Mouse (Mus musculus) liver, adult 2 months (tissue): ENCODE results near the gene Fkbp11.

ENCODE experiments used
- CTCF ChIP-seq: fragments of 200-500 bp; IDR thresholded peaks from 2 replicates; pipeline ENCODE4 v1.5.1; 2011; ENCODE audit warnings: low read depth, low read length, control low read depth
- POLR2A ChIP-seq: fragments of 200-500 bp; IDR thresholded peaks from 2 replicates; pipeline ENCODE4 v1.6.1; 2011; ENCODE audit warnings: low read length, control low read depth; ENCODE audit not compliant: insufficient read depth; ENCODE audit errors: extremely low read depth

DNA sequence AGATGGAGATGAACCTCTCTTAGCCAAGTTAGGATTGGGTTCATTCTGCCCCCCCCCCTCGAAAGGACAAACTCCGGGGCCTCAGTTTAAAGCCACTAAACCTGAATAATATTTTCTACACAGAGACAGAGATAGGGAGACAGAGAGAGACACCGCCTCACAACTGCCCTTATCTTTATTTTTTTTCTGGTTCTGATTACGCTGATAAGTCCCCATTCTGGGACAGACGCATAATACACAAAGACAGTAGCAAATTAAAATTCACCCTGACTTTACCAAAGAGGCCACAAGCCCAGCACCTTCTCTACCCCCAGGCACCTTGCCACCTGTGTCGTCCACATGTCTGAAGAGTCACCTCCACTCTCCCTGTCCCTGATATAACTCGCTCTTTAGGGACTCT, 46.4 kb downstream of the Fkbp11 start:
- TF ChIP-seq CTCF (no peak), POLR2A (no peak)
